ENCODE assay signal across 8 mouse cellular contexts in genomic region chr8:84872309-84872965, GRCm38 (mm10). TPM values are rescaled to one million over a fixed set of nuclear protein-coding genes. Genes with fewer than 3 reads are reported as not detected.
DNase-seq lines count a peak whose midpoint lies in the region; ATAC-seq lines count a peak whose summit lies in the region.

No protein-coding gene starts in this region.

- H3K9me3 ChIP-seq in embryonic facial prominence, embryonic 12.5 days, result no peaks in the 10 kb centered on the region
- H3K9me3 ChIP-seq in megakaryocyte, embryonic 14.5 days, result no peaks in the 10 kb centered on the region
- H3K9me3 ChIP-seq in stomach, embryonic 14.5 days (ENCODE audit: control insufficient read depth, low read depth, low read length), result no peaks in the 10 kb centered on the region

- WGBS in embryonic facial prominence, embryonic 12.5 days, result 3% methylated on average over 54 of the region's 54 CpGs
- WGBS in stomach, embryonic 14.5 days, result 2% methylated on average over 54 of the region's 54 CpGs

- peak overlapping the region; percentile 59 for H3K9ac ChIP-seq in embryonic facial prominence, embryonic 12.5 days
- peak overlapping the region; percentile 45; the same call in 1 of the 2 replicates for H3K9ac ChIP-seq in stomach, embryonic 14.5 days (replicated peaks; ENCODE audit: low read depth, low read length)

- peak; percentile 8 to 29 for DNase-seq in urinary bladder, postnatal 36 days (ENCODE audit: low spot score in 2 of 2)
- no peak for DNase-seq in urinary bladder, postnatal 4 days (ENCODE audit: low spot score in 2 of 2)
- DNase-seq in heart, postnatal 10 days, result peak; percentile 23 to 58
- peak; percentile 34 to 72 for DNase-seq in kidney, postnatal 36 days
- no peak for DNase-seq in layer of hippocampus, adult 18-20 months (ENCODE audit: low spot score in 2 of 2)

- intact Hi-C loops in heart, postnatal 10 days (cut with DNase I), result no loop called here

- ATAC-seq in embryonic facial prominence, embryonic 12.5 days (ENCODE audit: insufficient number of reproducible peaks, insufficient read depth, low FRiP score, low TSS enrichment), result peak; percentile 65
- peak; percentile 48 for ATAC-seq in stomach, embryonic 14.5 days (ENCODE audit: insufficient number of reproducible peaks, insufficient read depth, low FRiP score, low read depth)

- H3K27me3 ChIP-seq in embryonic facial prominence, embryonic 12.5 days, result 0 out of 2 replicates have a peak, but pooled peaks cover 4% of the 10 kb centered on the region
- no peaks in the 10 kb centered on the region for H3K27me3 ChIP-seq in megakaryocyte, embryonic 14.5 days (replicated peaks)
- no peaks in the 10 kb centered on the region for H3K27me3 ChIP-seq in stomach, embryonic 14.5 days (ENCODE audit: control insufficient read depth, insufficient read depth, low read length)

- H3K36me3 ChIP-seq in embryonic facial prominence, embryonic 12.5 days, result peaks cover 22% of the 10 kb centered on the region
- H3K36me3 ChIP-seq in megakaryocyte, embryonic 14.5 days (replicated peaks; ENCODE audit: low read length), result peaks cover 37% of the 10 kb centered on the region
- peaks cover 16% of the 10 kb centered on the region for H3K36me3 ChIP-seq in stomach, embryonic 14.5 days (ENCODE audit: control insufficient read depth, insufficient read depth, low read length)

- peak overlapping the region; percentile 39 for H3K4me3 ChIP-seq in embryonic facial prominence, embryonic 12.5 days
- H3K4me3 ChIP-seq in megakaryocyte, embryonic 14.5 days (replicated peaks), result peak overlapping the region; percentile 93
- peak overlapping the region; percentile 49 for H3K4me3 ChIP-seq in stomach, embryonic 14.5 days (ENCODE audit: low read depth, low read length)

- H3K4me2 ChIP-seq in embryonic facial prominence, embryonic 12.5 days (replicated peaks), result peak overlapping the region; percentile 88
- peak overlapping the region; percentile 99 for H3K4me2 ChIP-seq in stomach, embryonic 14.5 days (replicated peaks; ENCODE audit: low read depth, low read length)

- no peak overlapping the region for H3K27ac ChIP-seq in embryonic facial prominence, embryonic 12.5 days
- no peak overlapping the region for H3K27ac ChIP-seq in stomach, embryonic 14.5 days (ENCODE audit: low read length)

- peaks cover 11% of the 10 kb centered on the region; the same call in 1 of the 2 replicates for H3K4me1 ChIP-seq in embryonic facial prominence, embryonic 12.5 days
- peaks cover 19% of the 10 kb centered on the region for H3K4me1 ChIP-seq in megakaryocyte, embryonic 14.5 days
- peaks cover 9% of the 10 kb centered on the region; the same call in 1 of the 2 replicates for H3K4me1 ChIP-seq in stomach, embryonic 14.5 days (ENCODE audit: control insufficient read depth, insufficient read depth, low read length)

RNA-seq across cellular contexts. Expression of gene Syce2, which starts 0.5 kb away (rescaled TPM):
- polyA plus RNA-seq in embryonic facial prominence, embryonic 12.5 days (2016; fragmentation: Nextera tagmentation; extraction: Ambion mirVana), result 84.1 and 91.7 TPM in 2 replicates
- 1 to 10 TPM; 6.9 TPM for total RNA-seq in heart, postnatal 10 days (2021)
- polyA plus RNA-seq in megakaryocyte, embryonic 14.5 days (2012; ENCODE audit: insufficient read depth, low replicate concordance), result 24.3 and 63.0 TPM in 2 replicates
- 65.4 and 77.8 TPM in 2 replicates for polyA plus RNA-seq in stomach, embryonic 14.5 days (2014; fragmentation: Nextera tagmentation; extraction: Ambion mirVana)
- 10 to 100 TPM; 15.7 to 16.5 TPM for total RNA-seq in layer of hippocampus, adult 18-20 months (2021)

RNA-seq across cellular contexts. Expression of gene Farsa, which starts 15.6 kb away (rescaled TPM):
- polyA plus RNA-seq in embryonic facial prominence, embryonic 12.5 days (2016; fragmentation: Nextera tagmentation; extraction: Ambion mirVana), result 106 and 108 TPM in 2 replicates
- 10 to 100 TPM; 31.7 to 32.5 TPM for total RNA-seq in heart, postnatal 10 days (2021)
- 30.7 and 64.8 TPM in 2 replicates for polyA plus RNA-seq in megakaryocyte, embryonic 14.5 days (2012; ENCODE audit: insufficient read depth, low replicate concordance)
- 83.7 and 88.9 TPM in 2 replicates for polyA plus RNA-seq in stomach, embryonic 14.5 days (2014; fragmentation: Nextera tagmentation; extraction: Ambion mirVana)
- 10 to 100 TPM; 48.8 to 50.1 TPM for total RNA-seq in layer of hippocampus, adult 18-20 months (2021)

RNA-seq across cellular contexts. Expression of gene Gcdh, which starts 21.3 kb away (rescaled TPM):
- polyA plus RNA-seq in embryonic facial prominence, embryonic 12.5 days (2016; fragmentation: Nextera tagmentation; extraction: Ambion mirVana), result 44.3 and 45.2 TPM in 2 replicates
- 10 to 100 TPM; 31.7 to 32.8 TPM for total RNA-seq in heart, postnatal 10 days (2021)
- 13.9 and 24.1 TPM in 2 replicates for polyA plus RNA-seq in megakaryocyte, embryonic 14.5 days (2012; ENCODE audit: insufficient read depth, low replicate concordance)
- polyA plus RNA-seq in stomach, embryonic 14.5 days (2014; fragmentation: Nextera tagmentation; extraction: Ambion mirVana), result 29.3 and 30.8 TPM in 2 replicates
- 10 to 100 TPM; 38.3 to 38.5 TPM for total RNA-seq in layer of hippocampus, adult 18-20 months (2021)

RNA-seq across cellular contexts. Expression of gene Calr, which starts 25.7 kb away (rescaled TPM):
- polyA plus RNA-seq in embryonic facial prominence, embryonic 12.5 days (2016; fragmentation: Nextera tagmentation; extraction: Ambion mirVana), result 919 and 944 TPM in 2 replicates
- 100 to 1,000 TPM; 275 to 333 TPM for total RNA-seq in heart, postnatal 10 days (2021)
- 235 and 510 TPM in 2 replicates for polyA plus RNA-seq in megakaryocyte, embryonic 14.5 days (2012; ENCODE audit: insufficient read depth, low replicate concordance)
- 669 and 791 TPM in 2 replicates for polyA plus RNA-seq in stomach, embryonic 14.5 days (2014; fragmentation: Nextera tagmentation; extraction: Ambion mirVana)
- 100 to 1,000 TPM; 506 to 521 TPM for total RNA-seq in layer of hippocampus, adult 18-20 months (2021)

RNA-seq across cellular contexts. Expression of gene Klf1, which starts 29.3 kb away (rescaled TPM):
- 4.7 and 5.4 TPM in 2 replicates for polyA plus RNA-seq in embryonic facial prominence, embryonic 12.5 days (2016; fragmentation: Nextera tagmentation; extraction: Ambion mirVana)
- under 1 TPM; 0.17 to 0.22 TPM for total RNA-seq in heart, postnatal 10 days (2021)
- polyA plus RNA-seq in megakaryocyte, embryonic 14.5 days (2012; ENCODE audit: insufficient read depth, low replicate concordance), result 7.9 and 11.9 TPM in 2 replicates
- 2.3 and 2.4 TPM in 2 replicates for polyA plus RNA-seq in stomach, embryonic 14.5 days (2014; fragmentation: Nextera tagmentation; extraction: Ambion mirVana)
- under 1 TPM in 1 of 2 experiments, not detected in 1; 0.27 TPM for total RNA-seq in layer of hippocampus, adult 18-20 months (2021)

Comparison
In these comparisons a context has a peak if more than half of its experiments do, and no peak if none do; other contexts are left out.
1. DNase-seq: peak in urinary bladder, postnatal 36 days (2 of 2), heart, postnatal 10 days (2 of 2) and kidney, postnatal 36 days (2 of 2); none in urinary bladder, postnatal 4 days (0 of 2) and layer of hippocampus, adult 18-20 months (0 of 2).
2. H3K4me3 ChIP-seq: peak in every context shown above with its lines; median percentile 93 in megakaryocyte, embryonic 14.5 days; 49 in stomach, embryonic 14.5 days; 39 in embryonic facial prominence, embryonic 12.5 days.